Comparison of ENCODE assay signal across 25 mouse cellular contexts in the genomic region with DNA sequence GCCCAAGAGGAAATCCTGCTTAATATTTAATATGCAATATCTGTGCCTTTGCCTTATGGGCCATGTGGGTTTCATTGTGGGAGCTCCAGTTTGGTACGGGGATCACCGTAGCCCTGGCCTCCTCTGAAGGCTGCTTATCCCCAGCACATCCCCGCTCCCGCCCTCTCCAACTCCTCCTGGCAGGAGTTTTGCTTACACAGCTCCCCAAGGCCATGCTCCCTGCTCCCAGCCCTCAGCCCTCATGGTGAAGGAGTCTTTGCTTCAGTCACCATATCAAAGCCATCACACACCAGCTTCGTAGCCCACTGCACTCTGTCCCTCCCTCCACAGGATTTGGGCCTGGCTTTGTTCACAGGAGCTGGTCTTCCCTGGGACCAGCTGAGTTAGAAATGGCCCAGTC.
DNase-seq lines count a peak whose midpoint lies in the region; ATAC-seq lines count a peak whose summit lies in the region.
"Had no signal": no experiment of that assay in that cellular context is flagged by ENCODE, and none has a peak within 500 bp of the region (broad histone marks: within the 10 kb centered on the region; RNA-seq: fewer than 3 reads in every experiment).

No protein-coding gene starts in this region.

- H3K27ac ChIP-seq in midbrain, embryonic 10.5 days (replicated peaks), result 0 out of 2 replicates have a peak overlapping the region, but pooled peaks have one; percentile 13
- no peak overlapping the region for H3K27ac ChIP-seq in midbrain, embryonic 14.5 days (replicated peaks; ENCODE audit: low read depth, low read length)
- H3K27ac ChIP-seq: embryonic facial prominence, embryonic 13.5 days; forebrain, embryonic 12.5 days; forebrain, embryonic 15.5 days; heart, embryonic 15.5 days; hindbrain, embryonic 14.5 days; hindbrain, postnatal 0 days had no signal

- no peak overlapping the region for H3K4me3 ChIP-seq in midbrain, embryonic 10.5 days
- H3K4me3 ChIP-seq in midbrain, embryonic 14.5 days (replicated peaks; ENCODE audit: low read depth, low read length), result no peak overlapping the region
- H3K4me3 ChIP-seq: embryonic facial prominence, embryonic 13.5 days; erythroblast, embryonic 14.5 days; forebrain, embryonic 12.5 days; forebrain, embryonic 15.5 days; heart, embryonic 12.5 days; heart, embryonic 15.5 days had no signal

- H3K4me1 ChIP-seq in midbrain, embryonic 10.5 days, result no peaks in the 10 kb centered on the region
- H3K4me1 ChIP-seq in midbrain, embryonic 14.5 days (ENCODE audit: control insufficient read depth, insufficient read depth, low read length), result peaks cover 4% of the 10 kb centered on the region; the same call in 1 of the 2 replicates
- H3K4me1 ChIP-seq: heart, embryonic 12.5 days had no signal

- no peak overlapping the region for H3K4me2 ChIP-seq in midbrain, embryonic 14.5 days (ENCODE audit: low read length)
- H3K4me2 ChIP-seq: embryonic facial prominence, embryonic 13.5 days; forebrain, embryonic 12.5 days; forebrain, embryonic 15.5 days; heart, embryonic 12.5 days; heart, embryonic 15.5 days; hindbrain, embryonic 14.5 days had no signal

- ATAC-seq in midbrain, embryonic 14.5 days (ENCODE audit: low FRiP score, low TSS enrichment), result no peak
- ATAC-seq: CD4-positive, CD25-positive, alpha-beta regulatory T cell, adult 4 months; forebrain, embryonic 15.5 days; hindbrain, postnatal 0 days; inflammation-experienced regulatory T-cells, adult 6 months; intestine, embryonic 16.5 days had no signal

- no peaks in the 10 kb centered on the region for H3K27me3 ChIP-seq in midbrain, embryonic 10.5 days (ENCODE audit: low read depth, poor library complexity, severe bottlenecking)
- H3K27me3 ChIP-seq in midbrain, embryonic 14.5 days (ENCODE audit: control insufficient read depth, insufficient read depth, low read length), result no peaks in the 10 kb centered on the region
- H3K27me3 ChIP-seq: forebrain, embryonic 15.5 days had no signal

- H3K36me3 ChIP-seq in midbrain, embryonic 10.5 days, result no peaks in the 10 kb centered on the region
- H3K36me3 ChIP-seq in midbrain, embryonic 14.5 days (ENCODE audit: control insufficient read depth, insufficient read depth, low read length), result no peaks in the 10 kb centered on the region
- H3K36me3 ChIP-seq: embryonic facial prominence, embryonic 13.5 days; forebrain, embryonic 12.5 days; forebrain, embryonic 15.5 days; heart, embryonic 12.5 days; heart, embryonic 15.5 days had no signal

- no peak overlapping the region for H3K9ac ChIP-seq in midbrain, embryonic 14.5 days (replicated peaks; ENCODE audit: low read length)
- H3K9ac ChIP-seq: embryonic facial prominence, embryonic 13.5 days; forebrain, embryonic 12.5 days; forebrain, embryonic 15.5 days; heart, embryonic 12.5 days; heart, embryonic 15.5 days; hindbrain, embryonic 14.5 days had no signal

- 76% methylated on average over 5 of the region's 5 CpGs for WGBS in midbrain, embryonic 10.5 days
- 64% methylated on average over 5 of the region's 5 CpGs for WGBS in midbrain, embryonic 14.5 days

- H3K9me3 ChIP-seq in midbrain, embryonic 10.5 days (replicated peaks), result no peaks in the 10 kb centered on the region
- no peaks in the 10 kb centered on the region for H3K9me3 ChIP-seq in midbrain, embryonic 14.5 days (ENCODE audit: control insufficient read depth, low read length)
- H3K9me3 ChIP-seq: embryonic facial prominence, embryonic 13.5 days; forebrain, embryonic 12.5 days; forebrain, embryonic 15.5 days; heart, embryonic 12.5 days; heart, embryonic 15.5 days had no signal

- DNase-seq in midbrain, embryonic 10.5 days (ENCODE audit: low spot score), result no peak
- DNase-seq in midbrain, embryonic 14.5 days, result no peak
- DNase-seq in adrenal gland, adult 2 months, result peak; percentile 64
- peak; percentile 19 for DNase-seq in adrenal gland, adult 8-10 months
- DNase-seq in adrenal gland, postnatal 25 days, result peak; percentile 45
- DNase-seq in kidney, adult 8-10 months, result no peak
- DNase-seq in yolk sac, embryonic 10.5 days (ENCODE audit: low spot score), result no peak
- DNase-seq: cerebellum, adult 18-20 months; cerebellum, adult 9-10 months; cerebellum, postnatal 14 days; gastrocnemius, postnatal 25 days; heart, adult 18-20 months; heart, postnatal 10 days; heart, postnatal 4 days had no signal

Comparison
In these comparisons a context has a peak if more than half of its experiments do, and no peak if none do; other contexts are left out.
1. DNase-seq: peak in adrenal gland, adult 2 months (single experiment), adrenal gland, adult 8-10 months (single experiment) and adrenal gland, postnatal 25 days (single experiment); none in midbrain, embryonic 10.5 days (single experiment), midbrain, embryonic 14.5 days (single experiment), kidney, adult 8-10 months (0 of 2) and yolk sac, embryonic 10.5 days (single experiment).